In the genomic region with DNA sequence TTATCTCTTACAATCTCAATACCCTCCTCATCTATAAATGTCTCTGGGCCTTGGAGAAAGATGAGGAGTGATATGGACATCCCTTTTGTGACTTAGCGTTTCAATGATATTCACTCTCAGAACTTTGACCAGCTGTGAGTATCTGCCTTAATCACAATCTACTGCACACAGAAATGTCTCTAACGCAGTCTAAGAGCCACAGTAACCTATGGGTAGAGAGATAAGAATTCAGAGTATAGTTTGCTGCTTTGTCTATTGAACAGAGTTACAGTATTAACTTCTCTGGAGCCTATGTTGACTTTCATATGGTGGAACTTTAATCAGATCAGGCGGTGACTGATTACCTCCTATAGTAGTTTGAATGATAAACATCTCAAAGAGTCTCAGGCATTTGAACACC, we compare ENCODE assay signal across 32 mouse cellular contexts.
"Had no signal": no experiment of that assay in that cellular context is flagged by ENCODE, and none has a peak within 500 bp of the region (broad histone marks: within the 10 kb centered on the region; RNA-seq: fewer than 3 reads in every experiment).

No protein-coding gene starts in this region.

- H3K4me1 ChIP-seq: heart, embryonic 12.5 days; heart, embryonic 13.5 days; heart, embryonic 15.5 days; hindbrain, embryonic 10.5 days; hindbrain, embryonic 12.5 days; hindbrain, embryonic 13.5 days; hindbrain, embryonic 15.5 days; intestine, embryonic 15.5 days; kidney, embryonic 15.5 days had no signal

- H3K36me3 ChIP-seq: heart, embryonic 12.5 days; heart, embryonic 13.5 days; heart, embryonic 15.5 days; hindbrain, embryonic 10.5 days; hindbrain, embryonic 12.5 days; hindbrain, embryonic 13.5 days; hindbrain, embryonic 15.5 days; intestine, embryonic 15.5 days; kidney, embryonic 15.5 days had no signal

- H3K4me3 ChIP-seq: heart, embryonic 12.5 days; heart, embryonic 13.5 days; heart, embryonic 15.5 days; hindbrain, embryonic 10.5 days; hindbrain, embryonic 12.5 days; hindbrain, embryonic 13.5 days; hindbrain, embryonic 15.5 days; intestine, embryonic 15.5 days; kidney, embryonic 15.5 days; layer of hippocampus, adult 2 months; left cerebral cortex, adult 2 months had no signal

- DNase-seq: heart, postnatal 10 days; heart, postnatal 14 days; heart, postnatal 36 days; heart, postnatal 4 days; kidney, adult 11 months; kidney, adult 18-20 months; kidney, adult 2 months; kidney, adult 8-10 months; kidney, adult 9 months; kidney, postnatal 10 days; kidney, postnatal 14 days; kidney, postnatal 25 days; kidney, postnatal 36 days; kidney, postnatal 4 days; layer of hippocampus, adult 9-11 months; layer of hippocampus, postnatal 36 days had no signal

- H3K27me3 ChIP-seq: heart, embryonic 12.5 days; heart, embryonic 13.5 days; heart, embryonic 15.5 days; hindbrain, embryonic 12.5 days; hindbrain, embryonic 13.5 days; hindbrain, embryonic 15.5 days; intestine, embryonic 15.5 days; kidney, embryonic 15.5 days had no signal

- H3K9me3 ChIP-seq: heart, embryonic 12.5 days; heart, embryonic 13.5 days; heart, embryonic 15.5 days; hindbrain, embryonic 10.5 days; hindbrain, embryonic 12.5 days; hindbrain, embryonic 13.5 days; hindbrain, embryonic 15.5 days; intestine, embryonic 15.5 days; kidney, embryonic 15.5 days had no signal

- ATAC-seq: hindbrain, embryonic 16.5 days; hindbrain, postnatal 0 days; inflammation-experienced regulatory T-cells, adult 6 months; intestine, embryonic 15.5 days; intestine, embryonic 16.5 days; intestine, postnatal 0 days had no signal
